Mouse (Mus musculus) thymus, adult 2 months (tissue): ENCODE data around the gene Msmp. TPM values are rescaled to one million over a fixed set of nuclear protein-coding genes. Genes with fewer than 3 reads are reported as not detected.

Experiments used
- DNase-seq: peaks from one replicate; pipeline ENCODE4 v3.0.0; 2021
- H3K27ac ChIP-seq: fragments of 200-500 bp; 2 replicates; pipeline ENCODE4 v1.5.1; 2012; ENCODE audit warnings: low read length, control low read depth; ENCODE audit not compliant: control insufficient read depth, insufficient read depth
- H3K27me3 ChIP-seq: fragments of 200-500 bp; 2 replicates; pipeline ENCODE4 v1.6.1; 2012; ENCODE audit warnings: mild to moderate bottlenecking, low read length, moderate library complexity, mixed read lengths; ENCODE audit not compliant: control insufficient read depth, insufficient read depth
- H3K36me3 ChIP-seq: fragments of 200-500 bp; 2 replicates; pipeline ENCODE4 v1.6.1; 2012; ENCODE audit warnings: mild to moderate bottlenecking, low read length, moderate library complexity; ENCODE audit not compliant: control insufficient read depth, insufficient read depth
- H3K4me1 ChIP-seq: fragments of 200-500 bp; replicated peaks from 2 replicates; pipeline ENCODE4 v1.6.1; 2012; ENCODE audit warnings: low read length; ENCODE audit not compliant: control insufficient read depth, insufficient read depth
- H3K4me3 ChIP-seq: fragments of 200-500 bp; 2 replicates; pipeline ENCODE4 v1.5.1; 2012; ENCODE audit warnings: mild to moderate bottlenecking, low read length, control low read depth, moderate library complexity; ENCODE audit not compliant: control insufficient read depth, insufficient read depth
- CTCF ChIP-seq: fragments of 200-500 bp; IDR thresholded peaks from 2 replicates; pipeline ENCODE4 v1.5.1; 2012; ENCODE audit warnings: mild to moderate bottlenecking, control low read depth, low read length, moderate library complexity, borderline replicate concordance; ENCODE audit not compliant: control insufficient read depth, poor library complexity, insufficient read depth; ENCODE audit errors: extremely low read depth
- POLR2A ChIP-seq: fragments of 200-500 bp; IDR thresholded peaks from 2 replicates; pipeline ENCODE4 v1.6.1; 2012; ENCODE audit warnings: mild to moderate bottlenecking, low read length, control low read depth, moderate library complexity; ENCODE audit not compliant: control insufficient read depth, poor library complexity, insufficient read depth; ENCODE audit errors: extremely low read depth
- WGBS: fragments of 180-500 bp; shearing (Covaris S2); methylation state at CpG from one replicate; pipeline ENCODE4 v1.1.7; 2018; 5-methylcytosine and 5-hydroxymethylcytosine counted together
- polyA plus RNA-seq: library from polyadenylated mRNA; depleted of rRNA; stranded (reverse); fragments of >200 nt; gene quantifications from 2 replicates; pipeline ENCODE4 v1.2.3, GENCODE M21; 2012

Gene Msmp
- polyA plus RNA-seq, 1 experiment: not detected

GRCm38 (mm10) chr4:43593453-43593852, 9.2 kb upstream of the Msmp start:
- Histone ChIP-seq H3K4me3 (no peak overlapping the region), H3K4me1 (no peaks in the 10 kb centered on the region), H3K36me3 (no peaks in the 10 kb centered on the region), H3K27me3 (no peaks in the 10 kb centered on the region), H3K27ac (no peak overlapping the region)
- WGBS: 28% methylated on average over 3 of the region's 3 CpGs
- DNase-seq: no peak
- TF ChIP-seq CTCF (no peak), POLR2A (no peak)

- Histone ChIP-seq H3K4me3 (no peak overlapping the region), H3K27me3 (no peaks in the 10 kb centered on the region), H3K27ac (no peak overlapping the region), H3K4me1 (no peaks in the 10 kb centered on the region), H3K36me3 (no peaks in the 10 kb centered on the region)
- TF ChIP-seq CTCF (no peak), POLR2A (no peak)
- no peak for DNase-seq
- 89% methylated on average over 3 of the region's 3 CpGs for WGBS
Measured at GRCm38 (mm10) chr4:43591961-43592360, 7.7 kb upstream of the Msmp start.

GRCm38 (mm10) chr4:43591543-43591942, 7.2 kb upstream of the Msmp start:
- TF ChIP-seq POLR2A (no peak), CTCF (no peak)
- Histone ChIP-seq H3K4me3 (no peak overlapping the region), H3K27me3 (no peaks in the 10 kb centered on the region), H3K27ac (no peak overlapping the region), H3K4me1 (0 out of 2 replicates have a peak, but pooled peaks cover under 1% of the 10 kb centered on the region), H3K36me3 (no peaks in the 10 kb centered on the region)
- DNase-seq: no peak
- WGBS: 32% methylated on average over 5 of the region's 5 CpGs

- H3K36me3 ChIP-seq: 0 out of 2 replicates have a peak, but pooled peaks cover 5% of the 10 kb centered on the region
- 66% methylated on average over 7 of the region's 7 CpGs for WGBS
- no peak overlapping the region for H3K4me3 ChIP-seq
- TF ChIP-seq CTCF: no peak
- no peak for TF ChIP-seq POLR2A
- H3K4me1 ChIP-seq: 0 out of 2 replicates have a peak, but pooled peaks cover 3% of the 10 kb centered on the region
- no peaks in the 10 kb centered on the region for H3K27me3 ChIP-seq
- DNase-seq: no peak
- H3K27ac ChIP-seq: no peak overlapping the region
Measured at GRCm38 (mm10) chr4:43587681-43588080, 3.4 kb upstream of the Msmp start.

- TF ChIP-seq CTCF (no peak), POLR2A (no peak)
- DNase-seq: no peak
- Histone ChIP-seq H3K4me1 (0 out of 2 replicates have a peak, but pooled peaks cover 3% of the 10 kb centered on the region), H3K27ac (no peak overlapping the region), H3K4me3 (no peak overlapping the region), H3K36me3 (peaks cover 5% of the 10 kb centered on the region; the same call in 1 of the 2 replicates), H3K27me3 (no peaks in the 10 kb centered on the region)
- 43% methylated on average over 8 of the region's 8 CpGs for WGBS
Measured at GRCm38 (mm10) chr4:43586411-43586810, 2.1 kb upstream of the Msmp start.

- DNase-seq: no peak
Measured at GRCm38 (mm10) chr4:43585682-43586081, 1.4 kb upstream of the Msmp start.

GRCm38 (mm10) chr4:43583421-43583820, 873 bp downstream of the Msmp start:
- H3K27ac ChIP-seq: no peak overlapping the region
- DNase-seq: no peak
- no peaks in the 10 kb centered on the region for H3K27me3 ChIP-seq
- no peak overlapping the region for H3K4me3 ChIP-seq
- 80% methylated on average over 7 of the region's 7 CpGs for WGBS
- peaks cover 5% of the 10 kb centered on the region; the same call in 1 of the 2 replicates for H3K36me3 ChIP-seq
- no peak for TF ChIP-seq POLR2A
- H3K4me1 ChIP-seq: peaks cover 8% of the 10 kb centered on the region

More at GRCm38 (mm10) chr4:43585682-43586081, 1.4 kb upstream of the Msmp start:
- Histone ChIP-seq H3K4me1 (0 out of 2 replicates have a peak, but pooled peaks cover 3% of the 10 kb centered on the region), H3K36me3 (peaks cover 5% of the 10 kb centered on the region; the same call in 1 of the 2 replicates), H3K4me3 (no peak overlapping the region), H3K27ac (no peak overlapping the region), H3K27me3 (no peaks in the 10 kb centered on the region)
- TF ChIP-seq CTCF (no peak), POLR2A (no peak)
- 71% methylated on average over 10 of the region's 10 CpGs for WGBS
